Mouse (Mus musculus) hindbrain, embryonic 15.5 days (tissue): Measurements from ENCODE around the gene Fbxl13. TPM values are rescaled to one million over a fixed set of nuclear protein-coding genes. Genes with fewer than 3 reads are reported as not detected.
A peak's percentile ranks its signal among the peaks of the same experiment; 100 is the strongest.

ENCODE experiments used
- ATAC-seq: fragments of 200-750 bp; cut with Nextera tagmentation; 2 replicates; pipeline ENCODE4 v1.8.0; 2017; ENCODE audit warnings: low read depth, moderate number of reproducible peaks, moderate TSS enrichment; ENCODE audit not compliant: low FRiP score
- H3K27ac ChIP-seq: fragments of 300-500 bp; sonication (generic); replicated peaks from 2 replicates; pipeline ENCODE4 v1.5.1; 2015; ENCODE audit warnings: mild to moderate bottlenecking, inconsistent platforms
- H3K27me3 ChIP-seq: fragments of 300-500 bp; sonication (generic); 2 replicates; pipeline ENCODE4 v1.6.1; 2015; ENCODE audit warnings: control low read depth, inconsistent platforms
- H3K36me3 ChIP-seq: fragments of 300-500 bp; sonication (generic); 2 replicates; pipeline ENCODE4 v1.6.1; 2015; ENCODE audit warnings: control low read depth, inconsistent platforms
- H3K4me1 ChIP-seq: fragments of 300-500 bp; sonication (generic); replicated peaks from 2 replicates; pipeline ENCODE4 v1.6.1; 2015; ENCODE audit warnings: control low read depth, inconsistent platforms
- H3K4me2 ChIP-seq: fragments of 300-500 bp; sonication (generic); 2 replicates; pipeline ENCODE4 v1.6.1; 2015; ENCODE audit warnings: moderate library complexity, mild to moderate bottlenecking, inconsistent platforms
- H3K4me3 ChIP-seq: fragments of 300-500 bp; sonication (generic); 2 replicates; pipeline ENCODE4 v1.5.1; 2015; ENCODE audit warnings: mild to moderate bottlenecking, inconsistent platforms
- H3K9ac ChIP-seq: fragments of 300-500 bp; sonication (generic); 2 replicates; pipeline ENCODE4 v1.6.1; 2015; ENCODE audit warnings: inconsistent platforms
- H3K9me3 ChIP-seq: fragments of 300-500 bp; sonication (generic); 2 replicates; pipeline ENCODE4 v1.6.1; 2016; ENCODE audit warnings: control low read depth, inconsistent platforms
- whole genome bisulfite sequencing: fragments of 180-500 bp; shearing (Covaris S2); methylation state at CpG from one replicate; pipeline ENCODE4 v1.1.7; 2015; 5-methylcytosine and 5-hydroxymethylcytosine counted together
- polyA plus RNA-seq: library from polyadenylated mRNA; unstranded; fragments of >200 nt; fragmentation: Nextera tagmentation; extraction: Ambion mirVana; gene quantifications from 2 replicates; pipeline ENCODE4 v1.2.1, GENCODE M21; 2015

The Fbxl13 gene
- polyA plus RNA-seq, 1 experiment from 2014 or later, result 0.40 TPM

DNA sequence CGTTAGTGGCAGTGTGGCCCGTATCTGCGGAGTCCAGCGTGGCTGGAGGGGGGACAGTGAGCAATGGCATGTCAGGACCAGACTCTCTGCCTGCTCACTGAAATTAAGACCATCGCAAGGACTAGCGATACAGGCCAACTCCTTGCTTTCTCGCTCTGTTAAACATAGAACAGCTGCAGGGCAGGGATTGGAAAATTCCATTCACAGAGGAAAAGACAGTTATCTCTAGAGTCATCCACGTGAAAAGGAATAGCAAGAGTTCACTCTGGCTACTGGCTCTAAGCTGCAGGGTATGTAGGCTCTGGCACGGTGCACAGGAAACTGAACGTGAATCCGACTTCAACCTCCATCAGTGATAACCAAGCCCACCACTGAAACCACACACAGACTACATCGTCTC is 29.6 kb upstream of the Fbxl13 start:
- no peak overlapping the region for H3K4me3 ChIP-seq
- H3K9me3 ChIP-seq, result no peaks in the 10 kb centered on the region
- no peak overlapping the region for H3K27ac ChIP-seq
- ATAC-seq, result 0 out of 2 replicates have a peak, but pooled peaks have one; percentile 10
- no peak overlapping the region for H3K9ac ChIP-seq
- no peaks in the 10 kb centered on the region for H3K27me3 ChIP-seq
- no peak overlapping the region for H3K4me2 ChIP-seq
- no peaks in the 10 kb centered on the region; the same call in 1 of the 2 replicates for H3K36me3 ChIP-seq
- H3K4me1 ChIP-seq, result peaks cover 4% of the 10 kb centered on the region
- 84% methylated on average over 12 of the region's 12 CpGs for WGBS

DNA sequence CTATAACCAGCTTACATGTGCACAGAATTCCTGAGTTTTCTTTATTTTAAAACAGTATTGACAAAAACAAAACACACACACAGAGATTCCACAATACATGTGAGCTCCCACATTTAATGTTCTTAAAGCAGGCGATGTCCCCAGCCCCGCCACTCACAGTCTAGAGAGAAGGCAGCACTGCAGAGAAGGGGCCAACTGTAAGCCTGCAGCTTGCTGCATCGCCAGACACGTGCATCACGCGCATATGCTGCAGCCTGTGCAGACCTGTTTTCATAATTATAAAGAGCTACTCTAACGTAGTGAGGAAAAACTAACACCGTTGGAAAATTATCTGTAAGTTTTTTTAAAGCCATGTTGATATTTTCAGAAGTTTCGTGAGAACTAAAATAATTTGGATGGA is 28.3 kb upstream of the Fbxl13 start:
- H3K27me3 ChIP-seq, result no peaks in the 10 kb centered on the region
- no peak overlapping the region for H3K4me2 ChIP-seq
- H3K36me3 ChIP-seq, result no peaks in the 10 kb centered on the region; the same call in 1 of the 2 replicates
- H3K4me3 ChIP-seq, result no peak overlapping the region
- 78% methylated on average over 9 of the region's 9 CpGs for WGBS
- no peaks in the 10 kb centered on the region for H3K9me3 ChIP-seq
- peaks cover 4% of the 10 kb centered on the region for H3K4me1 ChIP-seq
- no peak for ATAC-seq
- H3K9ac ChIP-seq, result no peak overlapping the region
- peak overlapping the region; percentile 42; the same call in 1 of the 2 replicates for H3K27ac ChIP-seq

DNA sequence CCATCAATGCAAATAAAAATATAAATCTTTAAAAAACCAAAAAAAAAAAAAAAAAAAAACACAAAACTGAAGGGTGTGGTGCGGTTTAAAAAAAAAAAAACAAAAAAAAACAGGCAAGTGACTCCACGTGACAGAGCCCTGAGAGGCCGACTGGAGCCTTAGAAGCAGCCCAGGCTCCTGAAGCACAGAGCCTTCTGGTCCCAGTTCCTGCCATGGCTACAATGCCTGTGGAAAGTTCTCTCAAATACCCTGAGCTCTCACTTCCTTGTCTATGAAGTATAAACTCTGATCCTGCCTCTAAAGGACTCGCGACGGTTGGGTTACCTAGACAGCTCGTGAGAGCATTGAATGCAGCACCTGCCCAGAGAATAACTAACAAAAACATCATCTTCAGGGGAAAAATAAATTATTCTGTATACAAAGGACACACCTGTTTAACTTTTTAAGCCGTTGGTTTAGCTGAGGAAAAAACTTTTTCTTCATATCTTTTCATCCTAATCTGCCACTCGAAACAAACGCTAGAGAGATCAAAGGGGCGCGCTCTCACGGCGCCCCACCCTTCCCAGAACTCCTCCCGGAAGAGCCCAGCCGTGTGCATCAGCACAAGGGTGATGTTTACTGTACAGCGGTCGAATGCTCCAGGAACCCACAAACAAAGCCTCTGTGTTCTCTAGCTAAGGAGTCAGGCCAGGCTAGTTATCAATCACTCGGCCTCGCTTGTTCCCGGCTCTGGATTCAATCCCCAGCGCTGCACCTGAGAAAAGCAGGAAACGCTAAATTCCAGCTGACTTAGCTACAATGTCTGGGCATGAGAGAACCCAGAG is 27.6 kb upstream of the Fbxl13 start:
- peak overlapping the region; percentile 19; the same call in 1 of the 2 replicates for H3K4me3 ChIP-seq
- no peak overlapping the region for H3K9ac ChIP-seq
- peaks cover 4% of the 10 kb centered on the region for H3K4me1 ChIP-seq
- WGBS, result 49% methylated on average over 23 of the region's 23 CpGs
- no peaks in the 10 kb centered on the region for H3K9me3 ChIP-seq
- peak overlapping the region; percentile 42 for H3K4me2 ChIP-seq
- peak overlapping the region; percentile 42; the same call in 1 of the 2 replicates for H3K27ac ChIP-seq
- H3K27me3 ChIP-seq, result no peaks in the 10 kb centered on the region
- no peaks in the 10 kb centered on the region; the same call in 1 of the 2 replicates for H3K36me3 ChIP-seq
- ATAC-seq, result no peak

GRCm38 (mm10) chr5:21669307-21669706 is 23.9 kb upstream of the Fbxl13 start:
- no peaks in the 10 kb centered on the region for H3K9me3 ChIP-seq
- H3K36me3 ChIP-seq, result no peaks in the 10 kb centered on the region; the same call in 1 of the 2 replicates
- H3K27me3 ChIP-seq, result no peaks in the 10 kb centered on the region
- ATAC-seq, result no peak
- no peak overlapping the region for H3K27ac ChIP-seq
- H3K4me1 ChIP-seq, result peaks cover 4% of the 10 kb centered on the region
- 94% methylated on average over 2 of the region's 2 CpGs for WGBS
- H3K4me2 ChIP-seq, result no peak overlapping the region
- H3K4me3 ChIP-seq, result no peak overlapping the region
- no peak overlapping the region for H3K9ac ChIP-seq

DNA sequence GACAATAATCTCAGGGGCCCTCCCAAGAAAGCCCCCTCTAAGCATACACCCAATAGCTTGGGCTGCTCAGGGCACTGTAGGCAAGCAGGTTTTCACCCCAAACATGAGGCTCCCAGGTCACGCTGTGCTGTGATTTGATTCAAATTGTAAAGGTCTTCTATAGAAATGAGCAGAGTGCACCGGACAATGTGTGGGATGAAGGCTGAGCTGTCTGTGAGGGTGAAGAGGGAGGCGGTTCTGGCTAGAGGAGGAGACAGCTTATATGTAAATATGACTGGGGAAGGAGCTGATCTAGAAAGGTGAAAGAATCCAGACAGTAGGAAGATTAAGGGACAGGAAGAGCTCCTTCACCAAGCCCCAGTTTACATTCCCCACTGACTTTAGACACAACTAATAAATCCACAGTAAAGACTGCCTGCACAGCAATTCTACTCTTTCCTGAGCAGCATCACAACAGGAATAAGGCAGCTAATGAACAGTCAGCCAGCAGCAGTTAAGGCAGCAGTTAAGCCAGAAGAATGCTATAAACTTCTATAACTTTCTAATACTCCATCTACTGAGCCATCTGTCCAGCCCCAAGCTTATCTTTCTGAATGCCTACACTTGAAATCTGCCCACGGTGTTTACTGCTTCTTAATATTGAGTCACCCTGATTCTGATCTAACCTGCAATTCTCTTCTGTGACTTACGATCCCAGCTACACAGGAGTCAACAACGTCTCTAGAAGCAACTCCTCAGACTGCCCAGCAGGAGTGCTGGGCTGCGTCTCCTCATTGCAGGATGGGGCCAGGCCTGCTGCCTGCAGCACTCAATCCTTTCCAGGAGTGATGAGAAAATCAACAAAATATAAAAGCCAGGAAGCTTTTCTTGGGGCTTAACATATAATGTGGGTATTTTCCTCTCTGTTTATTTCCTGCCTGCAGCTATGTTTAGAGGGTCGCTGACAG is 22.0 kb upstream of the Fbxl13 start:
- H3K4me1 ChIP-seq, result no peaks in the 10 kb centered on the region
- H3K27ac ChIP-seq, result no peak overlapping the region
- no peak for ATAC-seq
- no peak overlapping the region for H3K9ac ChIP-seq
- peaks cover 14% of the 10 kb centered on the region for H3K36me3 ChIP-seq
- WGBS, result 56% methylated on average over 8 of the region's 8 CpGs
- no peak overlapping the region for H3K4me3 ChIP-seq
- H3K4me2 ChIP-seq, result no peak overlapping the region
- no peaks in the 10 kb centered on the region for H3K27me3 ChIP-seq
- H3K9me3 ChIP-seq, result no peaks in the 10 kb centered on the region

DNA sequence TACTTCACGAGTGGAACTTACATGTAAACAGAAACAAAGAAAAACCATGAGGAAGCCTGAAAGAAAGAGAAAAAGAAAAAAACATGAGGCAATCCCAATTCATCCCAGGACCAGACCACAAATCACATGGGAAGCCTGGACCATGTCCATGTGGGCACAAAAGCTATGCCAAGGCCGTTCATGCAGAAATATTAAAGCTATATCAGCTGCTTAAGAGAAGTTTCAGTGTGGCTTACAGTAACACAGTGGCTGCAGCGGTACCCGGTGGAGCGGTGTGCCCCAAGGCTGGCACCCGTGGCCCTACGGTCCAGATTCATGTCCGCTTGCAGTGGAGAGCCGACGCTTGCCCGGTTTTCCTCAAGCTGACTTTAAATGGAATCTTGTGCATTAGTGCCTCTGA is 17.6 kb upstream of the Fbxl13 start:
- H3K9me3 ChIP-seq, result no peaks in the 10 kb centered on the region
- H3K4me3 ChIP-seq, result no peak overlapping the region
- peaks cover 50% of the 10 kb centered on the region for H3K36me3 ChIP-seq
- ATAC-seq, result no peak
- no peak overlapping the region for H3K9ac ChIP-seq
- no peaks in the 10 kb centered on the region for H3K27me3 ChIP-seq
- no peak overlapping the region for H3K27ac ChIP-seq
- no peak overlapping the region for H3K4me2 ChIP-seq
- 90% methylated on average over 11 of the region's 11 CpGs for WGBS
- H3K4me1 ChIP-seq, result no peaks in the 10 kb centered on the region; the same call in 1 of the 2 replicates

GRCm38 (mm10) chr5:21660850-21661249 is 15.4 kb upstream of the Fbxl13 start:
- H3K36me3 ChIP-seq, result peaks cover 62% of the 10 kb centered on the region
- no peak overlapping the region for H3K9ac ChIP-seq
- 91% methylated on average over 6 of the region's 6 CpGs for WGBS
- no peak for ATAC-seq
- no peaks in the 10 kb centered on the region for H3K9me3 ChIP-seq
- no peak overlapping the region for H3K4me2 ChIP-seq
- H3K27ac ChIP-seq, result no peak overlapping the region
- H3K27me3 ChIP-seq, result no peaks in the 10 kb centered on the region
- no peak overlapping the region for H3K4me3 ChIP-seq
- H3K4me1 ChIP-seq, result no peaks in the 10 kb centered on the region; the same call in 1 of the 2 replicates

GRCm38 (mm10) chr5:21658623-21659395 is 13.4 kb upstream of the Fbxl13 start:
- peak; percentile 70; the same call in 1 of the 2 replicates for ATAC-seq
- Histone ChIP-seq H3K9ac (no peak overlapping the region), H3K27me3 (no peaks in the 10 kb centered on the region), H3K4me3 (no peak overlapping the region), H3K27ac (no peak overlapping the region), H3K36me3 (peaks cover 68% of the 10 kb centered on the region), H3K4me2 (no peak overlapping the region), H3K4me1 (no peaks in the 10 kb centered on the region; the same call in 1 of the 2 replicates), H3K9me3 (no peaks in the 10 kb centered on the region)
- 53% methylated on average over 11 of the region's 11 CpGs for WGBS

DNA sequence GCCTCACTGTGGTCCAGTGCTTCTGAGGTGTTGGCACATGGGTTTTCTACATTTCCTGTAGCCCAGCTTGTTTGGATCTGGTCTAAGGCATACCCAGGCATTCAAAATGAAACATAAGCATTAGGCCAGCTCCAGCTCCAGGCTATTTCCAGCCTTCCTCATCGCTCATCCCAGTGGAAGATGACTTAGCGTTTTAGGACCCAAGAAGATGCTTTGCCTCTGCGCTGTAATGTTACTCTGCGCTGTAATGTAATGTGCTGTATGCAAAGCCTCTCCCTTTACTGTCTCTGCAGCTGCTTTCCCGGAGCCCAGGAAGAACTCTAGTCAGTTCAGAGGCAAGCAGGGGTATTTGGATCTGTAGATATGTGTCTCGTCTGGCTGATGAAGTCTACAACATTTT is 12.6 kb upstream of the Fbxl13 start:
- Histone ChIP-seq H3K9me3 (no peaks in the 10 kb centered on the region), H3K27ac (no peak overlapping the region), H3K36me3 (peaks cover 68% of the 10 kb centered on the region), H3K27me3 (no peaks in the 10 kb centered on the region), H3K4me3 (no peak overlapping the region), H3K4me2 (no peak overlapping the region), H3K9ac (no peak overlapping the region), H3K4me1 (no peaks in the 10 kb centered on the region; the same call in 1 of the 2 replicates)
- WGBS, result 86% methylated on average over 6 of the region's 6 CpGs
- no peak for ATAC-seq

DNA sequence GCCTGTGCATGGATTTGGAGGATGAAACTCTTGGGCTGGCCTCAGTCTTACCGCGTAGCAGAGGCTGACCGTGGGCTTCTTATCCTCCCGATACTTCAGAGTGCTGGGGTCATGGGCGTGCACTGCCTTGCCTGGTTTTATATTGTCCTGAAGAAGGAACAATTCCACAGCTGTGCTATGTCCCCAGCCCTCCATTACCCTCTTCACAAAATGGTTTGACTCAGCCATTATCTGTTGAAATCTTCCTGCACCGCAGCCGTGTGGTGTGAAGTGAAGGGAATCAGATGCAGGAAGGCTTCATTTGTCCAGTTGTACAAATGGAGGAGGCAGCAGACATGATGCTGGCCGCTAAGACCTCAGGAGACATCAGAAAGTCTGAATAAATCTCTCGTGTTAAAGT is 11.5 kb upstream of the Fbxl13 start:
- Histone ChIP-seq H3K27me3 (no peaks in the 10 kb centered on the region), H3K4me1 (no peaks in the 10 kb centered on the region; the same call in 1 of the 2 replicates), H3K4me3 (no peak overlapping the region), H3K9ac (no peak overlapping the region), H3K36me3 (peaks cover 70% of the 10 kb centered on the region), H3K4me2 (no peak overlapping the region), H3K9me3 (no peaks in the 10 kb centered on the region), H3K27ac (no peak overlapping the region)
- 90% methylated on average over 9 of the region's 9 CpGs for WGBS
- ATAC-seq, result no peak

DNA sequence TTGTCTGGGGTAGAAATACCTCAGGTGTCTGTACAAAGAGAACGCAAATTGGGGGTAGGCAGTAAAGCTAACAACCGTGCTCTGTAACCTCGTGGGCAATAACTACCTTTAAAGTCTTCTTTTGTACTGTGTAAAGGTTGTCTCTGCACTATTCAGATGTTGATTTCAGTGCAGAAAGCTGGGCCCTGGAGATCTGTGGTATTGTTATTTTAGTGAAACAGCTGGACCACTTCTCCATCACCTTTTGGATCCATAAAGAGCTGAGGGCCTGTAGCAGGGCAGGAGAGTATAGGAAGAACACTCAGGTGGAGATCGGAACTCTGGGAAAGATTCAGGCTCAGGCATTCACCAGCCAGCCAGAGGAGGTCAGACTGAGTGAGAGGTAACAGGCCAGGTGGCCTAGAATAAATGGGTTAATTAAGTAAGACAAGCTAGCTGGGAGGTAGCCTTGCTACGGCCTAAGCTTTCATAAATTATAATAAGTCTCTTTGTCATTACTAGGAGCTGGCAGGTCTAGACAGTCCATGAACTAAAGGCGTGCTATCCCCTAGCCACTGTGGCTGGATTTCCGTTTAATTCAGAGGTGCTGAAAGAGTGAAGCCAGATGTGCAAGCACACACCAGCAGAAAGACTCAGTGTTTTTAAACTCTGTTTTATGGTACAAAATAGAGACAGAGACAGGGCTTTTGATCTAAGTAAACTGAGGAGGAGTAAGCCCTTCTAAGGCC is 6.6 kb upstream of the Fbxl13 start:
- H3K4me2 ChIP-seq, result no peak overlapping the region
- peaks cover 5% of the 10 kb centered on the region for H3K4me1 ChIP-seq
- no peaks in the 10 kb centered on the region for H3K9me3 ChIP-seq
- H3K4me3 ChIP-seq, result no peak overlapping the region
- no peak for ATAC-seq
- H3K27me3 ChIP-seq, result no peaks in the 10 kb centered on the region
- H3K36me3 ChIP-seq, result peaks cover 69% of the 10 kb centered on the region
- no peak overlapping the region for H3K9ac ChIP-seq
- 88% methylated on average over 7 of the region's 7 CpGs for WGBS
- H3K27ac ChIP-seq, result no peak overlapping the region
